Mouse (Mus musculus) C2C12 (cell line): Measurements from ENCODE around the gene Alg10b.

Experiments used
- CEBPB ChIP-seq: IDR thresholded peaks from one replicate; pipeline ENCODE4 v1.6.1; 2011; ENCODE audit warnings: low read depth, mild to moderate bottlenecking, control low read depth, moderate library complexity
- CTCF ChIP-seq: IDR thresholded peaks from one replicate; pipeline ENCODE4 v1.5.1; 2011; ENCODE audit not compliant: control insufficient read depth, insufficient read depth, insufficient read length

DNA sequence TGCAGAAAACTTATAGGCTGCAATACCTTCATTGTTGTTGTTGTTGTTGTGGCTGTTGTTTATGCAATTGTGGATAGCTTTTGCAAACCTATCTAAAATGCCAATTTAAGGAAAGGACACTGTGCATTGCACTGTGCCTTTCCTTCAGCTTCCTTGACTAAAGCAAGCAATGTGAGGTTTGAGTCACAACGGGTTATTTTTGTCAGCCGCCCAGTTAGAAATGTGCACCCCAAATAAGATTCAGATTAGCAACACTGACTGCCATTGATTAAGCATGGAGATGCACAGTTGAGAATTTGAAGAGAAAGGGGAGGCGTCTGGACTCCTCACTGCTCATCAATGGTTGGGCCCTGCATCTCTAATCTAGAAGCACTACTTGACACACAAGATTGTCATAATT, 39.4 kb upstream of the Alg10b start:
- TF ChIP-seq CTCF, result no peak
- no peak for TF ChIP-seq CEBPB
